Mouse (Mus musculus): Measurements from ENCODE around the gene Dcun1d4.

DNA sequence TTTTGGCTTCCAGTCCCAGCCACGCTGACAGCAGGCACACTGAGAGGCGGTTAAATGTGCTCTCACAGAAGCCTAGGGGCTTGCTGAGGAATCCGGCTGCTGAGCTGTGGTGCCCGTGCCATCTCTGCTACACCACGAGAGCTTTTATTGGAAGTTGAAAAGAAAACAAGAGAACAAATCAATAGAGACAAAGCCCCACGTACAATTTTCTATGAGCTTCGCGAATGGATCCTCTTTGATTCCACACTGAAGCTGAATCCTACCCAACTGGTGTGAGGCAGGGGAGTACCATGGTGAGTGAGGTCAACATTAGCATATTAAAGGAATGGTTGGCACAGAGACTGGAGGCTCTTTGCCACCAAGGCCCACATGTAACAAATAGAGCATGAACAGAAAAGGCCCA, 120.6 kb downstream of the Dcun1d4 start:
- TF ChIP-seq CTCF (IDR thresholded peaks at IDR 0.05; ENCODE audit: low read depth) = no peak
- TF ChIP-seq EP300 (IDR thresholded peaks at IDR 0.05; ENCODE audit: low read depth) = no peak

Measured in heart, postnatal 0 days (tissue).